Mouse (Mus musculus) ES-E14 (cell line): ENCODE data around the gene Agap1. TPM values are rescaled to one million over a fixed set of nuclear protein-coding genes. Genes with fewer than 3 reads are reported as not detected.

Experiments used
- DNase-seq: peaks from one replicate; pipeline ENCODE4 v3.0.0-alpha.2; 2013; ENCODE audit warnings: low read depth, low spot score
- H3K27ac ChIP-seq: 2 replicates; pipeline ENCODE4 v1.5.1; 2012; ENCODE audit warnings: low read depth, mild to moderate bottlenecking, low read length, moderate library complexity, mixed read lengths; ENCODE audit not compliant: poor library complexity, insufficient read depth, severe bottlenecking
- H3K36me3 ChIP-seq: 2 replicates; pipeline ENCODE4 v1.6.1; 2012; ENCODE audit warnings: mild to moderate bottlenecking, low read length, moderate library complexity, mixed read lengths; ENCODE audit not compliant: control insufficient read depth, poor library complexity, insufficient read depth, severe bottlenecking
- H3K4me1 ChIP-seq, 2 experiments: fragments of 150-350 bp in 1 of 2; sonication (generic) in 1 of 2; 2 replicates each; pipeline ENCODE4 v1.6.1; 2012; ENCODE audit warnings: low read length in 2 of 2, mild to moderate bottlenecking in 1 of 2, mixed read lengths in 1 of 2; ENCODE audit not compliant: control insufficient read depth in 2 of 2, insufficient read depth in 2 of 2, poor library complexity in 1 of 2
- H3K4me3 ChIP-seq, 2 experiments: fragments of 150-350 bp in 1 of 2; sonication (generic) in 1 of 2; 2 replicates each; pipeline ENCODE4 v1.5.1; 2012; ENCODE audit warnings: low read length in 2 of 2, low read depth in 1 of 2, mild to moderate bottlenecking in 1 of 2, mixed read lengths in 1 of 2; ENCODE audit not compliant: insufficient read depth in 1 of 2, poor library complexity in 1 of 2, severe bottlenecking in 1 of 2
- H3K9ac ChIP-seq: 2 replicates; pipeline ENCODE4 v1.6.1; 2012; ENCODE audit warnings: low read depth, mild to moderate bottlenecking, low read length, mixed read lengths; ENCODE audit not compliant: poor library complexity, insufficient read depth, severe bottlenecking
- H3K9me3 ChIP-seq: fragments of 150-350 bp; sonication (generic); 2 replicates; pipeline ENCODE4 v1.6.1; 2012; ENCODE audit warnings: low read depth, mild to moderate bottlenecking, low read length; ENCODE audit not compliant: control insufficient read depth, insufficient read depth
- CHD2 ChIP-seq: IDR thresholded peaks from 2 replicates; pipeline ENCODE4 v1.6.1; 2014; ENCODE audit warnings: mild to moderate bottlenecking, low read depth, low read length, inconsistent platforms
- HCFC1 ChIP-seq: IDR thresholded peaks from 2 replicates; pipeline ENCODE4 v1.6.1; 2012; ENCODE audit warnings: low read length, inconsistent platforms, borderline replicate concordance; ENCODE audit not compliant: insufficient read depth
- MAFK ChIP-seq: IDR thresholded peaks from 2 replicates; pipeline ENCODE4 v1.6.1; 2014; ENCODE audit warnings: mild to moderate bottlenecking, low read depth, low read length, inconsistent platforms; ENCODE audit not compliant: insufficient read depth
- ZC3H11A ChIP-seq: IDR thresholded peaks from 2 replicates; pipeline ENCODE4 v1.6.1; 2012; ENCODE audit warnings: low read depth, mild to moderate bottlenecking, inconsistent platforms, low read length, borderline replicate concordance
- ZNF384 ChIP-seq: IDR thresholded peaks from 2 replicates; pipeline ENCODE4 v1.6.1; 2012; ENCODE audit warnings: low read depth, low read length, inconsistent platforms
- in situ Hi-C, 2 experiments: fragments of 600-800 bp; cut with MboI; formaldehyde crosslinking; loops; one replicate each; pipeline ENCODE4 v1.15.1; 2025; ENCODE audit warnings: low sequenced_read_pairs in 2 of 2, inconsistent platforms in 1 of 2; ENCODE audit not compliant: unreplicated experiment in 2 of 2
- total RNA-seq: library from RNA; depleted of rRNA; stranded (reverse); fragments of 300-350 nt; gene quantifications from 2 replicates; pipeline ENCODE4 v1.2.3, GENCODE M21; 2012

The Agap1 gene
- total RNA-seq, 1 experiment: 19.8 TPM

DNA sequence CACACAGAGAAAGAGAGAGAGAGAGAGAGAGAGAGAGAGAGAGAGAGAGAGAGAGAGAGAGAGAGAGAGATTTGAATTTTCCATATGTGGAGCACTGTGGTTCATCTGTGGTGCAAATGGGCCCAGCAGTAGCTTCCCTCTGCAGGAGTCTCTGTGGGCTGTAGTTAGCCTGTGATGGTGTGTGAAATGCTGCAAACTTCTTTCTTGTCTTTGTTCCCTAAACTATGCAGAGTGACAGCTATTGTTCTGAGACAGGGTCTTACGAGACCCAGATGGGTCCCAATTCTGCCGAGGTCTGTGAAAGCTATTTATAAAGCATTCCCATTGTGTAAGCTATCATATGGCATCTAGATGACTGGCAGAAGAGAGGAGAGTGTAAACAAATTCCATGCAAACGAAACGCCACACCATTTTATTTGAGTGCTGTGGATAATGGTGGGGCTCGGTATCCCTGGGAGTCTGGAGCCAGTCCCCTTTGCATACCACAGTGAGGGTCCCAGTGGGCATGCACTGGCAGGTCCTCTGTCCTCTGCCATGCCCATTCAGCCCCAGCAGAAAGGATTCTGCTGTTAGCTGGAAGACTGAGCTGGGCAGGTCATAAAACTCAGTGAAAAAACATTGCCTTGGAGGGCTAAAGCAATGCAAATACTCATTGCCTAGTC is 13.2 kb upstream of the Agap1 start:
- H3K9ac ChIP-seq: no peak overlapping the region
- no peaks in the 10 kb centered on the region for H3K36me3 ChIP-seq
- H3K27ac ChIP-seq: no peak overlapping the region
- peaks cover 0 to 3% of the 10 kb centered on the region in 2 experiments; a peak in 1 of 4 replicates for H3K4me1 ChIP-seq
- in situ Hi-C loops: no loop called here
- H3K9me3 ChIP-seq: no peaks in the 10 kb centered on the region
- no peak for TF ChIP-seq CHD2
- no peak for TF ChIP-seq ZC3H11A
- no peak for TF ChIP-seq ZNF384
- no peak for TF ChIP-seq MAFK
- no peak for TF ChIP-seq HCFC1
- DNase-seq: no peak
- no peak overlapping the region for H3K4me3 ChIP-seq

DNA sequence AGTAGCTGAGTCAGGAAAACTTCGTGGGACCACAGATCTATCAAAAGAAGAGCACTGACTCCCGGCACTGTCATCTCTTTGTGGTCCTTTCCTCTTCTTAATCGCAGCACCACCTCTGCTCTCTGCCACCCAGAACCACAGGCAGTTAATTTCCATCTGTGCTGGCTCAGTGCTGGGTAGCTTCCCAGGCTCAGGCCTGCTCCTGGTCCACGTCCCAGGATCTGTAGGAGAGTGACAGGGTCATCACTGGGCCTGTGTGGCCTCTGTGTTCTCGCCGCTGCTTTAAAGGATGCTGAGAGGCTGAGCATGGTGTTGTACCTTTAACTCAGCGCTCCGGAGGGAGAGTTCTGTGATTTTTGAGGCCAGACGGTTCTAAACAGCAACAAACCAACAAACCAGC is 11.1 kb upstream of the Agap1 start:
- Histone ChIP-seq H3K4me1 (peaks cover 0 to 3% of the 10 kb centered on the region in 2 experiments; a peak in 1 of 4 replicates), H3K4me3 (no peak overlapping the region), H3K9me3 (no peaks in the 10 kb centered on the region), H3K9ac (no peak overlapping the region), H3K36me3 (no peaks in the 10 kb centered on the region), H3K27ac (no peak overlapping the region)
- TF ChIP-seq ZC3H11A: no peak
- no peak for TF ChIP-seq CHD2
- TF ChIP-seq MAFK: no peak
- TF ChIP-seq ZNF384: no peak
- TF ChIP-seq HCFC1: no peak
- DNase-seq: no peak
- in situ Hi-C loops: no loop called here

DNA sequence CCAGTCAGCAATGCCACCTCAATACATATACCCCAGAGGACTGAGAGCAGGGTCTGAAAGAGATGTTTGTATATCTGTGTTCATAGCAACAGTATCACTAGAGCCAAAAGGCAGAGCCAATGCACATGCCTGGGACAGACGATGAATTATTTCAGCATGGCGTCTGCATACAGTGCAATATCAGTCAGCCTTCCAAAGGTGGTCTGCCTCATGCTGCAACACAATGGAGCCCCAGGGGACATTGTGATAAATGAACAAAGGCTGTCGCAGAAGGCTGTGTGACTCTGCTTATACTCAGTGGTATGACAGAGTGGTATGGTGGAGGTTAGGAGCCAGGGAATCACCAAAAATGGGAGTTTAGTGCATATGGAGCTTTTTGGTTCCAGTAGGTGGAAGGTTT is 10.6 kb upstream of the Agap1 start:
- H3K9ac ChIP-seq: no peak overlapping the region
- H3K27ac ChIP-seq: no peak overlapping the region
- no peaks in the 10 kb centered on the region for H3K36me3 ChIP-seq
- in situ Hi-C loops: no loop called here
- H3K4me1 ChIP-seq: peaks cover 0 to 3% of the 10 kb centered on the region in 2 experiments; a peak in 1 of 4 replicates
- no peak for DNase-seq
- H3K4me3 ChIP-seq: no peak overlapping the region
- H3K9me3 ChIP-seq: no peaks in the 10 kb centered on the region
- TF ChIP-seq ZNF384 (no peak), HCFC1 (no peak), ZC3H11A (no peak), MAFK (no peak), CHD2 (no peak)

DNA sequence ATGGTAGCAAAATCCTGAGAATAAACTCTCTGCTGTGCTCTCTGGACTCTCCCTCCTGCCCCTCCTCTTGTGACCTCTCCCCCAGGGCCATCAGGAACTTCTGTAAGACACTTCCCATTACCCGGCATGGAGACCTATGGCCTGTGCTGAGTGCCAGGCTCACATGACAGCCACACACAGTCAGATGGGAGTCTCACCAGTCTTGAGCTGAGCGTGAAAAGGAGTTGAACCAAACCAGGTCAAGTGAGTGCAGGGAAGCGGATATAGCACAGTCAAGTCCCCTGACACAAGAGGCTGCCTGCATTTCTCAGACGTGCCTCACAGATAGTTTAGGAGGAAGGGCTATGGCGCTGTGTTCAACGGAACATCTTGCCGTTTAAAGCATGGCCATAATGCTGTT is 4.5 kb upstream of the Agap1 start:
- Histone ChIP-seq H3K9me3 (no peaks in the 10 kb centered on the region), H3K27ac (no peak overlapping the region), H3K9ac (no peak overlapping the region), H3K36me3 (no peaks in the 10 kb centered on the region), H3K4me1 (peaks cover 0 to 2% of the 10 kb centered on the region in 2 experiments; a peak in 1 of 4 replicates), H3K4me3 (no peak overlapping the region)
- in situ Hi-C loops: no loop called here
- TF ChIP-seq HCFC1: no peak
- TF ChIP-seq ZC3H11A: no peak
- no peak for TF ChIP-seq ZNF384
- TF ChIP-seq CHD2: no peak
- TF ChIP-seq MAFK: no peak
- no peak for DNase-seq
